8 mouse cellular contexts compared by ENCODE assay signal in genomic region chr11:89988936-89989589, GRCm38 (mm10). TPM values are rescaled to one million over a fixed set of nuclear protein-coding genes. Genes with fewer than 3 reads are reported as not detected.
DNase-seq lines count a peak whose midpoint lies in the region; ATAC-seq and TF ChIP-seq lines count a peak whose summit lies in the region.

No protein-coding gene starts in this region.

- TF ChIP-seq EP300 in heart, adult 2 months (IDR thresholded peaks at IDR 0.05; ENCODE audit: insufficient read depth, low read depth, low read length) = peak; percentile 94

- no peaks in the 10 kb centered on the region for H3K36me3 ChIP-seq in heart, adult 2 months (ENCODE audit: control insufficient read depth, insufficient read depth, low read length)
- H3K36me3 ChIP-seq in midbrain, embryonic 13.5 days = no peaks in the 10 kb centered on the region
- no peaks in the 10 kb centered on the region for H3K36me3 ChIP-seq in spleen, adult 2 months (ENCODE audit: control insufficient read depth, insufficient read depth, low read length)

- no peak for TF ChIP-seq POLR2A in heart, adult 2 months (IDR thresholded peaks at IDR 0.05; ENCODE audit: insufficient read depth, low read depth, low read length)
- no peak for TF ChIP-seq POLR2A in spleen, adult 2 months (IDR thresholded peaks at IDR 0.05; ENCODE audit: low read depth, low read length)

- peak; percentile 58 to 75 for DNase-seq in heart, adult 2 months
- no peak for DNase-seq in heart, postnatal 25 days (ENCODE audit: low spot score)
- peak; percentile 28 for DNase-seq in cerebellum, adult 9-11 months
- peak; percentile 18 to 65 for DNase-seq in frontal cortex, postnatal 10 days (ENCODE audit: low spot score in 2 of 2)
- DNase-seq in induced T-regulatory cell, adult 2 months (ENCODE audit: low read depth) = peak; percentile 69
- peak; percentile 66 to 71 for DNase-seq in left cerebral cortex, postnatal 25 days (ENCODE audit: low spot score in 2 of 2)
- DNase-seq in spleen, adult 2 months (ENCODE audit: low read depth in 1 of 2, low spot score in 2 of 2) = peak; percentile 19 to 50

- no peaks in the 10 kb centered on the region for H3K9me3 ChIP-seq in midbrain, embryonic 13.5 days

- TF ChIP-seq CTCF in heart, adult 2 months (IDR thresholded peaks at IDR 0.05) = peak; percentile 87
- peak; percentile 76; the same call in 1 of the 2 replicates for TF ChIP-seq CTCF in spleen, adult 2 months (IDR thresholded peaks at IDR 0.05; ENCODE audit: extremely low read depth, insufficient read depth, insufficient read length, insufficient replicate concordance)

- no peaks in the 10 kb centered on the region; the same call in none of the 2 replicates for H3K4me1 ChIP-seq in heart, adult 2 months (ENCODE audit: control insufficient read depth, insufficient read depth, low read length)
- H3K4me1 ChIP-seq in midbrain, embryonic 13.5 days (replicated peaks) = 0 out of 2 replicates have a peak, but pooled peaks cover 5% of the 10 kb centered on the region
- H3K4me1 ChIP-seq in spleen, adult 2 months (ENCODE audit: control insufficient read depth, insufficient read depth, insufficient read length) = no peaks in the 10 kb centered on the region

- H3K9ac ChIP-seq in heart, adult 2 months (ENCODE audit: low read depth, low read length) = no peak overlapping the region
- H3K9ac ChIP-seq in midbrain, embryonic 13.5 days (replicated peaks) = no peak overlapping the region

- 16% methylated on average over 8 of the region's 8 CpGs for WGBS in heart, adult 2 months
- 21% methylated on average over 8 of the region's 8 CpGs for WGBS in midbrain, embryonic 13.5 days
- WGBS in spleen, adult 2 months = 29% methylated on average over 8 of the region's 8 CpGs

- no peak overlapping the region for H3K4me2 ChIP-seq in midbrain, embryonic 13.5 days (replicated peaks)

- peak; percentile 75 for ATAC-seq in midbrain, embryonic 13.5 days

- H3K4me3 ChIP-seq in heart, adult 2 months = no peak overlapping the region
- no peak overlapping the region for H3K4me3 ChIP-seq in midbrain, embryonic 13.5 days (replicated peaks)
- H3K4me3 ChIP-seq in spleen, adult 2 months (ENCODE audit: extremely low read depth, insufficient read depth, insufficient read length) = no peak overlapping the region

- no peak overlapping the region for H3K27ac ChIP-seq in heart, adult 2 months
- no peak overlapping the region for H3K27ac ChIP-seq in midbrain, embryonic 13.5 days
- H3K27ac ChIP-seq in spleen, adult 2 months (ENCODE audit: insufficient read depth, low read length) = no peak overlapping the region

- intact Hi-C loops in heart, adult 2 months (cut with DNase I) = loop anchor here (1.0 to 5.0 kb wide), 4 partner anchors 30 to 628 kb away; no protein-coding TSS in a partner anchor
- intact Hi-C loops in heart, postnatal 25 days (cut with DNase I) = loop anchor here (1.0 to 5.0 kb wide), 4 partner anchors 30 to 628 kb away; no protein-coding TSS in a partner anchor
- intact Hi-C loops in left cerebral cortex, postnatal 25 days (cut with DNase I) = loop anchor here (1.0 kb wide), 1 partner anchor 181 kb away; no protein-coding TSS in a partner anchor

- H3K27me3 ChIP-seq in heart, adult 2 months (ENCODE audit: control insufficient read depth, insufficient read depth, low read length) = no peaks in the 10 kb centered on the region
- H3K27me3 ChIP-seq in midbrain, embryonic 13.5 days = no peaks in the 10 kb centered on the region
- H3K27me3 ChIP-seq in spleen, adult 2 months (ENCODE audit: control insufficient read depth, insufficient read depth, low read length) = no peaks in the 10 kb centered on the region

- no peaks in the 10 kb centered on the region for H3K79me2 ChIP-seq in heart, adult 2 months (replicated peaks; ENCODE audit: control insufficient read depth, insufficient read depth, low read length)

RNA-seq across cellular contexts. Expression of gene Pctp, which starts 13.6 kb away (rescaled TPM):
- 1 to 10 TPM; 4.0 to 4.4 TPM for total RNA-seq in heart, adult 2 months (2021)
- polyA plus RNA-seq in heart, adult 2 months (2012; rRNA removed) = 2.2 and 3.1 TPM in 2 replicates
- total RNA-seq in heart, postnatal 25 days (2021) = 1 to 10 TPM; 4.0 TPM
- total RNA-seq in left cerebral cortex, postnatal 25 days (2021) = 1 to 10 TPM in 1 of 2 experiments, under 1 TPM in 1; 0.94 to 1.1 TPM
- polyA plus RNA-seq in midbrain, embryonic 13.5 days (2015; fragmentation: Nextera tagmentation; extraction: Ambion mirVana) = 2.5 and 2.6 TPM in 2 replicates
- 2.2 TPM in 2 replicates for polyA plus RNA-seq in spleen, adult 2 months (2012; rRNA removed)

RNA-seq across cellular contexts. Expression of gene Tmem100, which starts 41.1 kb away (rescaled TPM):
- total RNA-seq in heart, adult 2 months (2021) = 10 to 100 TPM; 14.7 to 18.3 TPM
- 5.4 and 11.4 TPM in 2 replicates for polyA plus RNA-seq in heart, adult 2 months (2012; rRNA removed)
- 10 to 100 TPM; 16.9 to 23.8 TPM for total RNA-seq in heart, postnatal 25 days (2021)
- 10 to 100 TPM; 19.2 to 19.7 TPM for total RNA-seq in left cerebral cortex, postnatal 25 days (2021)
- polyA plus RNA-seq in midbrain, embryonic 13.5 days (2015; fragmentation: Nextera tagmentation; extraction: Ambion mirVana) = 5.6 and 6.9 TPM in 2 replicates
- polyA plus RNA-seq in spleen, adult 2 months (2012; rRNA removed) = 0.27 and 0.42 TPM in 2 replicates
